Mouse (Mus musculus) adrenal gland, adult 2 months (tissue): ENCODE measurements around the gene Nfe2. TPM values are rescaled to one million over a fixed set of nuclear protein-coding genes. Genes with fewer than 3 reads are reported as not detected.
A peak's percentile ranks its signal among the peaks of the same experiment; 100 is the strongest.

ENCODE experiments used
- DNase-seq: peaks from one replicate; pipeline ENCODE4 v3.0.0; 2021
- microRNA-seq, 2 experiments: library from miRNA; unstranded; fragments of <30 nt; microRNA quantifications; one replicate each; pipeline ENCODE4 v1.2.0; 2021
- polyA plus RNA-seq: library from polyadenylated mRNA; depleted of rRNA; stranded (reverse); fragments of >200 nt; gene quantifications from 2 replicates; pipeline ENCODE4 v1.2.3, GENCODE M21; 2012; rRNA removed
- total RNA-seq, 2 experiments: library from RNA; stranded (reverse); gene quantifications; 2 replicates each; pipeline ENCODE4 v1.2.3; 2021

Nfe2 gene
- total and polyA plus RNA-seq, 3 experiments: 0.21 to 0.95 (median 0.83) TPM

DNA sequence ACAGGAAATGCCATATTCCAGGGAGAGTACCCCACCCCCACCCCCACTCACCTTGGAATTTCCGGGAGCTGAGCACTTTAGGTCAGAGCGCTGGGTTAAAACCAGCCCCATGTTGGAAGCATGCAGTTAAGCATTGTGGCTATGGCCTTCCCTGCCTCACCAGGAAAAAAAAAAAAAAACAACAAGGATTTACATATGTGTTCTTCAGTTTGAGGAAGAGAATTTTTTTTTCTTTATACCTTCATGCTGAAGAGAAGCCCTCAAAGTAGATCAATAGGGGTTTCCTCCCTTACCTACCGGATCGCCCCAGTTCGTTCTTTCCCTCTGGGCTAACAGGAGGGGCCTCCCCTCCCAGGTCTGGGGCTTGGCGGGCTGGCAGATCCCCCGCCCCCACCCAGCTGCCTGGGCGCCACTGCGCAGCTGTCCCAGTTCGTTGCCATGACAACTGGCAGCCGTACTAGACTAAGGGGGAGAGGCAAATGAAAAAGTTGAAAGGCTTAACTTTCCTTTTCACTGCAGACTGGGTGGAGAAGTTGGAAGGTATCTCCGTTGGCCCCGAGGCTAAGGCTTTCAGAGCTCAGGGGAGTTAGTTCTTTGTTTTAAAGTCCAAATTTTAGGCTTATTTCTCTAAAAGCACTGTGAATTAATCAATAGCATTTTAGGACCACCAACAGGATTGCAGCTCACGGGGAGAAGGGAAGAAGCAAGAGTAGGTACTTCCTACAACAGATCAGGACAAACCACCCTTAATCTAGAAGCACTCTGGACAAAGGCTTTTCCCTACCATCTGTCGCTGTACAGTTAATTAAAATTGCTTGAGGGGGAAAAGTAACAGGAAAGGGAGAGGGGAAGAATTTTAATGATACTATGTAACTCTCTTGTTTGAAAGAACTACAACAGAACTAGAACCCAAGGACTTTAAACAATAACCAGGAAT, 43.0 kb downstream of the Nfe2 start:
- DNase-seq: peak; percentile 90

DNA sequence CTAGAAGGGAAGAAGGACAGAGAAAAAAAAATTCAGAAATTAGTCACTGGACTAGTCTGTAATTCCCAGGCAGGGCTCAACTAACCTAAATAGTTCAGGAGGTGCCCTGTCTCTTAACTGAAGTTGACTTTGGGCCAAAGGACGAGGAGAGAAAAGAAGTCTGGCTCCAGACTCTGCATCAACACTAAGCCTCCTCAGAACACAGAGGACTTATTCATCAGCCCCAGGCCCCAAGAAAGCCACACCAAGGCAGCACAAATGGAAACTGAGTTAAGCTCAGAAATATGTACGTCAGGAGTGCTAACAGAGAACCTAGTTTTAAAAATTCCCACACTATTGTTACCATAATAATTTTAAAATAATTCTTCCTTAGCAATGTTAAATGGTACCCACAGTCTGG, 44.1 kb downstream of the Nfe2 start:
- DNase-seq: no peak

DNA sequence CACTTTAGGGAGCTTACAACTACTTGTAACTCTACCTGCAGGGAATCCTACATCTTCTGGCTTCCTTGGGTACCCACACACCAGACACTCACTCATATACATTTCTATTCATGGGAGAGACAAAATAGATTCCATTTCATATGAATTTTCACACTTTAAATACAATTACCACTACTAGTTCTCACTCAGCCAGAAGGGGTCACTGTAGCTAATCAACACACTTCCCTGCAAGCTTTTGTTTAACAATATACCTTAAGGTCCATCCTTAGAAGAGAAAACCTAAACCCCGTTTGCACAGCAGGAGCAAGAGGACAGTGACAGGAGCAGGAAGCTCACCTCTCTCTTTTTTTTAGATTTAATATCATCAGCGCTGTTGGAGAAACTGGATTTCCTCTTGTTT, 53.0 kb downstream of the Nfe2 start:
- DNase-seq: no peak

DNA sequence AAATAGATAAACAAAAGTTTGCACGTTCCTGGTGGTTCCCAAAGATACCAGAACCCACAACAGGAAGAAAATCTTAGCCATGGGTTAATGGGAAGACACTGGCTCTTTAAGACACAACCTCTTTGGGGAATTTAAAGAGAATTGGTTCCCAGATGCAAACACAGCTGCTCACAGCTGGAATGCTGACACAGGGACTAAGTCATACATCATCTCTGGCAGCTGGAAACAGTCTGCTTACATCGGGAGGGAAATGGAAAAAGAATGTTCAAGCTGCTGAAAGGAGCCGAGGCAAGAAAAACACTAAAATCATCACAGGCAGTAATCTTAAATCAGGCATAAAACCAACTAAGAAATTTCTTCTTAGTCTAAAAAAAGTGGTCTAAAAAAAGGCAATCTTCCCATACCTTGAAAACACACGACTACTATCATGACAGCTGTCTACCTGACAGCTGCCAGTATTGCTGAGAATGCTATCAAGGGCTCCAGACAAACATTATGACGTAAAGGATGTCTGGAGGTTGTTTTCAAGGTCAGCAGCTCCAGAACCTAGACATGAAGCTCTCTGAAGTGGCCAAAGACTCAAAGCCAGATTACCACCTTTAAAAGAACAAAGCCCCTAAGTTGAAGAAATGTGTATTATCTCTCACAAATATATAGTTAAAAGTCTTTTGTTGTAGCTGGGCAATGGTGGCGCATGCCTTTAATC, 56.0 kb downstream of the Nfe2 start:
- no peak for DNase-seq

Small RNA genes within 50 kb of the gene (microRNA-seq; reads per million reads assigned to microRNA genes)
- 56.0 to 114 reads per million in 2 experiments for gene Mir148b

Other genes starting within 250 kb of the Nfe2 start
- gene Hoxc4, start 239.5 kb downstream of the Nfe2 start, total RNA-seq: 10 to 100 TPM in 1 of 2 experiments, 1 to 10 TPM in 1; 5.1 to 12.4 TPM
- 8.8 and 9.6 TPM in 2 replicates for gene Hoxc4, start 239.5 kb downstream of the Nfe2 start, polyA plus RNA-seq
- gene Smug1, start 91.3 kb downstream of the Nfe2 start, total RNA-seq: 10 to 100 TPM; 11.0 to 16.7 TPM
- gene Smug1, start 91.3 kb downstream of the Nfe2 start, polyA plus RNA-seq: 16.6 and 17.1 TPM in 2 replicates
- gene Cbx5, start 18.6 kb downstream of the Nfe2 start, total RNA-seq: 10 to 100 TPM; 76.3 to 80.2 TPM
- 4.4 and 4.7 TPM in 2 replicates for gene Cbx5, start 18.6 kb downstream of the Nfe2 start, polyA plus RNA-seq
- 100 to 1,000 TPM; 140 to 208 TPM for gene Hnrnpa1, start 18.0 kb downstream of the Nfe2 start, total RNA-seq
- gene Hnrnpa1, start 18.0 kb downstream of the Nfe2 start, polyA plus RNA-seq: 8.1 TPM in 2 replicates
- gene Copz1, start 14.3 kb upstream of the Nfe2 start, total RNA-seq: 100 to 1,000 TPM; 146 to 152 TPM
- gene Copz1, start 14.3 kb upstream of the Nfe2 start, polyA plus RNA-seq: 51.3 and 59.7 TPM in 2 replicates
- gene Gpr84, start 52.2 kb upstream of the Nfe2 start, total RNA-seq: not detected
- 0.09 and 0.15 TPM in 2 replicates for gene Gpr84, start 52.2 kb upstream of the Nfe2 start, polyA plus RNA-seq
- 10 to 100 TPM; 10.1 to 18.3 TPM for gene Zfp385a, start 81.7 kb upstream of the Nfe2 start, total RNA-seq
- 16.7 and 17.1 TPM in 2 replicates for gene Zfp385a, start 81.7 kb upstream of the Nfe2 start, polyA plus RNA-seq
- gene Itga5, start 108.4 kb upstream of the Nfe2 start, total RNA-seq: 10 to 100 TPM; 28.4 to 36.0 TPM
- gene Itga5, start 108.4 kb upstream of the Nfe2 start, polyA plus RNA-seq: 28.5 and 33.7 TPM in 2 replicates
- not detected for gene Gtsf1, start 172.1 kb upstream of the Nfe2 start, total RNA-seq
- gene Gtsf1, start 172.1 kb upstream of the Nfe2 start, polyA plus RNA-seq: not detected in 2 replicates
- gene Gtsf2, start 190.1 kb upstream of the Nfe2 start, total RNA-seq: not detected
- gene Gtsf2, start 190.1 kb upstream of the Nfe2 start, polyA plus RNA-seq: not detected in 2 replicates
- 1 to 10 TPM; 4.7 to 6.5 TPM for gene Nckap1l, start 195.4 kb upstream of the Nfe2 start, total RNA-seq
- 2.6 and 3.5 TPM in 2 replicates for gene Nckap1l, start 195.4 kb upstream of the Nfe2 start, polyA plus RNA-seq
- gene Pde1b, start 244.6 kb upstream of the Nfe2 start, total RNA-seq: 10 to 100 TPM in 1 of 2 experiments, 1 to 10 TPM in 1; 6.8 to 10.4 TPM
- 2.7 and 3.7 TPM in 2 replicates for gene Pde1b, start 244.6 kb upstream of the Nfe2 start, polyA plus RNA-seq